21 mouse cellular contexts compared by ENCODE assay signal in genomic region chr3:122921676-122922527, GRCm38 (mm10). TPM values are rescaled to one million over a fixed set of nuclear protein-coding genes. Genes with fewer than 3 reads are reported as not detected.
DNase-seq lines count a peak whose midpoint lies in the region; ATAC-seq and TF ChIP-seq lines count a peak whose summit lies in the region.
"Had no signal": no experiment of that assay in that cellular context is flagged by ENCODE, and none has a peak within 500 bp of the region (broad histone marks: within the 10 kb centered on the region; RNA-seq: fewer than 3 reads in every experiment).

No protein-coding gene starts in this region.

- no peak overlapping the region for H3K4me3 ChIP-seq in kidney, embryonic 16.5 days (ENCODE audit: low read length)
- H3K4me3 ChIP-seq in stomach, postnatal 0 days (ENCODE audit: low read depth, low read length) = no peak overlapping the region
- H3K4me3 ChIP-seq in neural tube, embryonic 15.5 days (replicated peaks) = no peak overlapping the region
- no peak overlapping the region for H3K4me3 ChIP-seq in forebrain, embryonic 11.5 days (ENCODE audit: low read depth, low read length)
- H3K4me3 ChIP-seq: heart, embryonic 12.5 days; hindbrain, embryonic 13.5 days; liver, embryonic 13.5 days had no signal

- no peak overlapping the region for H3K9ac ChIP-seq in kidney, embryonic 16.5 days (replicated peaks; ENCODE audit: low read length)
- no peak overlapping the region for H3K9ac ChIP-seq in stomach, postnatal 0 days (ENCODE audit: low read length)
- H3K9ac ChIP-seq in neural tube, embryonic 15.5 days (replicated peaks) = no peak overlapping the region
- H3K9ac ChIP-seq in forebrain, embryonic 11.5 days (ENCODE audit: low read length) = no peak overlapping the region
- H3K9ac ChIP-seq: heart, embryonic 12.5 days; hindbrain, embryonic 13.5 days; lung, embryonic 14.5 days had no signal

- peaks cover 19% of the 10 kb centered on the region; the same call in 1 of the 2 replicates for H3K4me1 ChIP-seq in kidney, embryonic 16.5 days (ENCODE audit: insufficient read depth, low read length)
- H3K4me1 ChIP-seq in stomach, postnatal 0 days (replicated peaks; ENCODE audit: control insufficient read depth, insufficient read depth) = no peaks in the 10 kb centered on the region
- peaks cover 17% of the 10 kb centered on the region for H3K4me1 ChIP-seq in neural tube, embryonic 15.5 days
- peaks cover 2% of the 10 kb centered on the region; the same call in 1 of the 2 replicates for H3K4me1 ChIP-seq in forebrain, embryonic 11.5 days (replicated peaks; ENCODE audit: control insufficient read depth, insufficient read depth, low read length)

- 70% methylated on average over 8 of the region's 8 CpGs for WGBS in kidney, embryonic 16.5 days
- 57% methylated on average over 8 of the region's 8 CpGs for WGBS in stomach, postnatal 0 days
- WGBS in neural tube, embryonic 15.5 days = 90% methylated on average over 8 of the region's 8 CpGs
- WGBS in forebrain, embryonic 11.5 days = 79% methylated on average over 8 of the region's 8 CpGs

- TF ChIP-seq EP300 in stomach, postnatal 0 days (optimal IDR thresholded peaks at IDR 0.05) = no peak

- peaks cover 4% of the 10 kb centered on the region; the same call in 1 of the 2 replicates for H3K36me3 ChIP-seq in kidney, embryonic 16.5 days (ENCODE audit: insufficient read depth, low read length)
- H3K36me3 ChIP-seq in stomach, postnatal 0 days (ENCODE audit: control insufficient read depth, insufficient read depth, low read length) = peaks cover 4% of the 10 kb centered on the region; the same call in 1 of the 2 replicates
- H3K36me3 ChIP-seq in neural tube, embryonic 15.5 days = no peaks in the 10 kb centered on the region
- H3K36me3 ChIP-seq in forebrain, embryonic 11.5 days (ENCODE audit: control insufficient read depth, insufficient read depth, low read length) = no peaks in the 10 kb centered on the region

- peak overlapping the region; percentile 37; the same call in 1 of the 2 replicates for H3K27ac ChIP-seq in kidney, embryonic 16.5 days (ENCODE audit: low read length)
- peak overlapping the region; percentile 86 for H3K27ac ChIP-seq in stomach, postnatal 0 days (replicated peaks)
- H3K27ac ChIP-seq in neural tube, embryonic 15.5 days (replicated peaks) = no peak overlapping the region
- no peak overlapping the region for H3K27ac ChIP-seq in forebrain, embryonic 11.5 days (ENCODE audit: low read depth, low read length)
- H3K27ac ChIP-seq: hindbrain, embryonic 13.5 days had no signal

- no peaks in the 10 kb centered on the region for H3K9me3 ChIP-seq in kidney, embryonic 16.5 days (ENCODE audit: low read length)
- no peaks in the 10 kb centered on the region for H3K9me3 ChIP-seq in stomach, postnatal 0 days (ENCODE audit: control insufficient read depth, low read length)
- no peaks in the 10 kb centered on the region for H3K9me3 ChIP-seq in neural tube, embryonic 15.5 days (replicated peaks)
- H3K9me3 ChIP-seq in forebrain, embryonic 11.5 days (ENCODE audit: control insufficient read depth, low read length) = no peaks in the 10 kb centered on the region
- H3K9me3 ChIP-seq: heart, embryonic 12.5 days; hindbrain, embryonic 13.5 days; liver, embryonic 13.5 days had no signal

- no peak for ATAC-seq in kidney, embryonic 16.5 days (ENCODE audit: low FRiP score, low TSS enrichment)
- no peak for ATAC-seq in stomach, postnatal 0 days (ENCODE audit: low FRiP score, low TSS enrichment)
- ATAC-seq in neural tube, embryonic 15.5 days (ENCODE audit: low FRiP score) = no peak
- ATAC-seq in forebrain, embryonic 11.5 days (replicated peaks; ENCODE audit: low FRiP score) = no peak
- ATAC-seq: midbrain, embryonic 16.5 days had no signal

- H3K27me3 ChIP-seq in kidney, embryonic 16.5 days (ENCODE audit: insufficient read depth, low read length) = no peaks in the 10 kb centered on the region
- no peaks in the 10 kb centered on the region for H3K27me3 ChIP-seq in stomach, postnatal 0 days (ENCODE audit: control insufficient read depth, insufficient read depth, low read length)
- H3K27me3 ChIP-seq in neural tube, embryonic 15.5 days (replicated peaks) = no peaks in the 10 kb centered on the region
- no peaks in the 10 kb centered on the region for H3K27me3 ChIP-seq in forebrain, embryonic 11.5 days (ENCODE audit: control insufficient read depth, insufficient read depth, low read length)
- H3K27me3 ChIP-seq: heart, embryonic 12.5 days; hindbrain, embryonic 13.5 days; liver, embryonic 13.5 days had no signal

- H3K4me2 ChIP-seq in kidney, embryonic 16.5 days (replicated peaks; ENCODE audit: low read depth, low read length) = no peak overlapping the region
- no peak overlapping the region for H3K4me2 ChIP-seq in stomach, postnatal 0 days (replicated peaks; ENCODE audit: low read depth)
- H3K4me2 ChIP-seq in neural tube, embryonic 15.5 days = no peak overlapping the region
- H3K4me2 ChIP-seq in forebrain, embryonic 11.5 days (ENCODE audit: low read depth, low read length, severe bottlenecking) = no peak overlapping the region
- H3K4me2 ChIP-seq: hindbrain, embryonic 13.5 days; lung, embryonic 14.5 days had no signal

- TF ChIP-seq CTCF in stomach, postnatal 0 days (IDR thresholded peaks at IDR 0.05; ENCODE audit: low read depth) = no peak

- DNase-seq in kidney, adult 18-20 months = peak; percentile 33
- DNase-seq in kidney, postnatal 4 days = no peak
- peak; percentile 75 for DNase-seq in fat pad, adult 2 months (ENCODE audit: extremely low read depth, low read depth, low spot score)
- DNase-seq in stomach, postnatal 0 days (ENCODE audit: low spot score) = no peak
- no peak for DNase-seq in spleen, postnatal 10 days (ENCODE audit: low spot score in 2 of 2)
- no peak for DNase-seq in forebrain, embryonic 11.5 days (ENCODE audit: low spot score)
- DNase-seq: adrenal gland, postnatal 25 days; B cell, adult 2 months; cerebellum, adult 18-20 months; liver, embryonic 13.5 days; lung, postnatal 36 days; right cerebral cortex, postnatal 14 days; thymus, postnatal 14 days had no signal

RNA-seq across cellular contexts. Expression of gene 1810037I17Rik, which starts 2.1 kb away (rescaled TPM):
- 85.2 and 87.2 TPM in 2 replicates for polyA plus RNA-seq in kidney, embryonic 16.5 days (2015; fragmentation: Nextera tagmentation; extraction: Ambion mirVana)
- polyA plus RNA-seq in stomach, postnatal 0 days (2015; fragmentation: Nextera tagmentation; extraction: Ambion mirVana) = 385 and 409 TPM in 2 replicates
- polyA plus RNA-seq in neural tube, embryonic 15.5 days (2015; fragmentation: Nextera tagmentation; extraction: Ambion mirVana) = 90.4 and 101 TPM in 2 replicates
- 88.0 and 95.6 TPM in 2 replicates for polyA plus RNA-seq in forebrain, embryonic 11.5 days (2014; fragmentation: Nextera tagmentation; extraction: Ambion mirVana)

RNA-seq across cellular contexts. Expression of gene Gm10959, which starts 2.7 kb away (rescaled TPM):
- polyA plus RNA-seq in kidney, embryonic 16.5 days (2015; fragmentation: Nextera tagmentation; extraction: Ambion mirVana) = not detected in 2 replicates
- not detected in 2 replicates for polyA plus RNA-seq in stomach, postnatal 0 days (2015; fragmentation: Nextera tagmentation; extraction: Ambion mirVana)
- polyA plus RNA-seq in neural tube, embryonic 15.5 days (2015; fragmentation: Nextera tagmentation; extraction: Ambion mirVana) = not detected in 2 replicates
- not detected in 2 replicates for polyA plus RNA-seq in forebrain, embryonic 11.5 days (2014; fragmentation: Nextera tagmentation; extraction: Ambion mirVana)
- polyA plus RNA-seq: heart, embryonic 12.5 days; hindbrain, embryonic 13.5 days; limb, embryonic 11.5 days; liver, embryonic 13.5 days; lung, embryonic 14.5 days; midbrain, embryonic 16.5 days; spleen, adult 2 months had no signal

RNA-seq across cellular contexts. Expression of gene Fabp2, which starts 27.0 kb away (rescaled TPM):
- polyA plus RNA-seq in kidney, embryonic 16.5 days (2015; fragmentation: Nextera tagmentation; extraction: Ambion mirVana) = 0.34 TPM in 1 of 2 replicates, not detected in the other
- polyA plus RNA-seq in stomach, postnatal 0 days (2015; fragmentation: Nextera tagmentation; extraction: Ambion mirVana) = 18.2 and 21.5 TPM in 2 replicates
- 2.9 TPM in 1 of 2 replicates, not detected in the other for polyA plus RNA-seq in neural tube, embryonic 15.5 days (2015; fragmentation: Nextera tagmentation; extraction: Ambion mirVana)
- not detected in 2 replicates for polyA plus RNA-seq in forebrain, embryonic 11.5 days (2014; fragmentation: Nextera tagmentation; extraction: Ambion mirVana)
- polyA plus RNA-seq: heart, embryonic 12.5 days; hindbrain, embryonic 13.5 days; limb, embryonic 11.5 days; lung, embryonic 14.5 days; midbrain, embryonic 16.5 days; spleen, adult 2 months had no signal

Comparison
In these comparisons a context has a peak if more than half of its experiments do, and no peak if none do; other contexts are left out.
1. DNase-seq: peak in kidney, adult 18-20 months (single experiment) and fat pad, adult 2 months (single experiment); none in kidney, postnatal 4 days (0 of 2), stomach, postnatal 0 days (single experiment), spleen, postnatal 10 days (0 of 2) and forebrain, embryonic 11.5 days (single experiment).
2. H3K27ac ChIP-seq: peak in kidney, embryonic 16.5 days (single experiment) and stomach, postnatal 0 days (single experiment); none in neural tube, embryonic 15.5 days (single experiment) and forebrain, embryonic 11.5 days (single experiment).